Mouse (Mus musculus): ENCODE measurements at regions not wholly inside any gene's neighbourhood (a gene's known extent, or its start where the extent isn't known, plus 50 kb on each side); places are given as distances from the start of the nearest gene placed in this dataset.

DNA sequence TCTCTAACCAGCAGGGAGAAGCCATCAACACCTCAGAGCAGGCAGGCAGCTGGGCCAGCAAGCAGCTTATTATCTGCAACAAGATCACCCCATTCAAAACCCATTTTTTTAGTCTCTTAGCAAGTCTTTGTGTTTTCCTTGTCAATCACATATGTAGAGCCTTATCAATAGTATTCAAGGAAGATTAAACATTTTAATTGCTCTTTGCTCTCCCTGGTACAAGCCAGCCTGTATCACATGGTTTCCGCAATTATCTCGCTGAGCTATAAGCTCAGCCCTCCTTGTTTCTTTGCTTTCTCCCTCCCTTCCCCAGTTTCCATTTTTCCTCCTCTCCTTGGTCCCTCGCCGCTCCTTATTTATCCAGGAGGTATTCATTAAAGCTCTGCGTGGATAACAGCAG, 259.9 kb upstream of the Gm10131 start:
- no peak for TF ChIP-seq POLR2A (IDR thresholded peaks at IDR 0.05; ENCODE audit: control insufficient read depth, low read depth, low read length)
- TF ChIP-seq CTCF (IDR thresholded peaks at IDR 0.05; ENCODE audit: control insufficient read depth, insufficient read depth, insufficient replicate concordance, low read depth, low read length), result no peak

Data from testis, adult 2 months (tissue).